ENCODE assay signal across 31 mouse cellular contexts in the genomic region with DNA sequence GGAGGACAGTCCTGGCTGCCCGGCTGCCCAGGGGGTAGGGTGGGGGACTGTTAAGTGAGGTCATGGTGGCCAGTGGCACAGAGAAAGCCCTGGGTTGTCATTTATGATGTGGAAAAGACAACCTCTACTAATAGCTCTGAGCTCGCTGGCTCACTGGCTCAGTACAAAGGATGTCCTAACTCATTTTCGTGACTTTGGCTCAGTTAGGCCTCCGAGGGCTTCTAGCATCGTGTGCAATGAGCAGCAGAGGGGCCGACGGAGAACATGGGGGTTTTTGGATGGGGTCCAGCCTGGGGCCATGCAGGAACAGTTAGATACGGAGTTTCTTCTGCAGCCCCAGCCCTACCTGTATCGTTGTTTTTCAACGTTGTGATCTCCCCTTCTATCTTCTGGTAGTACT.
"Had no signal": no experiment of that assay in that cellular context is flagged by ENCODE, and none has a peak within 500 bp of the region (broad histone marks: within the 10 kb centered on the region; RNA-seq: fewer than 3 reads in every experiment).

No protein-coding gene starts in this region.

- H3K9ac ChIP-seq: limb, embryonic 12.5 days; limb, embryonic 13.5 days; limb, embryonic 15.5 days; liver, embryonic 12.5 days; liver, embryonic 13.5 days; liver, embryonic 14.5 days; liver, embryonic 15.5 days; liver, postnatal 0 days; lung, embryonic 14.5 days; lung, embryonic 15.5 days; midbrain, embryonic 12.5 days; midbrain, embryonic 13.5 days; midbrain, embryonic 15.5 days had no signal

- H3K4me2 ChIP-seq: limb, embryonic 12.5 days; limb, embryonic 13.5 days; limb, embryonic 15.5 days; liver, embryonic 11.5 days; liver, embryonic 12.5 days; liver, embryonic 13.5 days; liver, embryonic 15.5 days; lung, embryonic 14.5 days; lung, embryonic 15.5 days; midbrain, embryonic 11.5 days; midbrain, embryonic 12.5 days; midbrain, embryonic 13.5 days; midbrain, embryonic 15.5 days had no signal

- H3K36me3 ChIP-seq: limb, embryonic 10.5 days; limb, embryonic 12.5 days; limb, embryonic 13.5 days; limb, embryonic 15.5 days; liver, embryonic 12.5 days; liver, embryonic 13.5 days; liver, embryonic 15.5 days; lung, embryonic 15.5 days; midbrain, embryonic 10.5 days; midbrain, embryonic 12.5 days; midbrain, embryonic 13.5 days; midbrain, embryonic 15.5 days had no signal

- ATAC-seq: liver, embryonic 12.5 days; liver, postnatal 0 days; lung, postnatal 0 days; midbrain, embryonic 13.5 days; midbrain, embryonic 15.5 days; midbrain, embryonic 16.5 days had no signal

- H3K4me3 ChIP-seq: limb, embryonic 10.5 days; limb, embryonic 12.5 days; limb, embryonic 13.5 days; limb, embryonic 15.5 days; liver, embryonic 12.5 days; liver, embryonic 13.5 days; liver, embryonic 15.5 days; lung, embryonic 15.5 days; megakaryocyte, embryonic 14.5 days; midbrain, embryonic 10.5 days; midbrain, embryonic 12.5 days; midbrain, embryonic 13.5 days; midbrain, embryonic 15.5 days; myocyte had no signal

- H3K27ac ChIP-seq: limb, embryonic 10.5 days; limb, embryonic 12.5 days; limb, embryonic 13.5 days; limb, embryonic 15.5 days; liver, embryonic 12.5 days; liver, embryonic 13.5 days; liver, embryonic 14.5 days; liver, embryonic 15.5 days; lung, embryonic 15.5 days; macrophage; midbrain, embryonic 10.5 days; midbrain, embryonic 12.5 days; midbrain, embryonic 15.5 days had no signal

- H3K9me3 ChIP-seq: limb, embryonic 10.5 days; limb, embryonic 12.5 days; limb, embryonic 13.5 days; limb, embryonic 15.5 days; liver, embryonic 12.5 days; liver, embryonic 13.5 days; liver, embryonic 15.5 days; lung, embryonic 15.5 days; megakaryocyte, embryonic 14.5 days; midbrain, embryonic 10.5 days; midbrain, embryonic 12.5 days; midbrain, embryonic 13.5 days; midbrain, embryonic 15.5 days had no signal

- DNase-seq: left cerebral cortex, postnatal 4 days; liver; liver, embryonic 13.5 days; liver, postnatal 0 days; lung, adult 18-20 months; lung, adult 2 months; lung, embryonic 14.5 days; lung, postnatal 10 days; lung, postnatal 14 days; lung, postnatal 36 days; lung, postnatal 4 days; midbrain, embryonic 14.5 days had no signal

- H3K4me1 ChIP-seq: liver, embryonic 15.5 days; lung, embryonic 15.5 days; megakaryocyte, embryonic 14.5 days; midbrain, embryonic 12.5 days; midbrain, embryonic 13.5 days; midbrain, embryonic 15.5 days had no signal

- H3K27me3 ChIP-seq: limb, embryonic 12.5 days; limb, embryonic 13.5 days; limb, embryonic 15.5 days; liver, embryonic 13.5 days; liver, embryonic 15.5 days; lung, embryonic 15.5 days; midbrain, embryonic 12.5 days; midbrain, embryonic 13.5 days; midbrain, embryonic 15.5 days had no signal
